Mouse (Mus musculus) WW6 (cell line): ENCODE results near the gene Trub1.

ENCODE experiments used
- DNase-seq: peaks from one replicate; pipeline ENCODE4 v3.0.0-alpha.2; 2013; ENCODE audit warnings: low read depth, low spot score

Gene Trub1

DNA sequence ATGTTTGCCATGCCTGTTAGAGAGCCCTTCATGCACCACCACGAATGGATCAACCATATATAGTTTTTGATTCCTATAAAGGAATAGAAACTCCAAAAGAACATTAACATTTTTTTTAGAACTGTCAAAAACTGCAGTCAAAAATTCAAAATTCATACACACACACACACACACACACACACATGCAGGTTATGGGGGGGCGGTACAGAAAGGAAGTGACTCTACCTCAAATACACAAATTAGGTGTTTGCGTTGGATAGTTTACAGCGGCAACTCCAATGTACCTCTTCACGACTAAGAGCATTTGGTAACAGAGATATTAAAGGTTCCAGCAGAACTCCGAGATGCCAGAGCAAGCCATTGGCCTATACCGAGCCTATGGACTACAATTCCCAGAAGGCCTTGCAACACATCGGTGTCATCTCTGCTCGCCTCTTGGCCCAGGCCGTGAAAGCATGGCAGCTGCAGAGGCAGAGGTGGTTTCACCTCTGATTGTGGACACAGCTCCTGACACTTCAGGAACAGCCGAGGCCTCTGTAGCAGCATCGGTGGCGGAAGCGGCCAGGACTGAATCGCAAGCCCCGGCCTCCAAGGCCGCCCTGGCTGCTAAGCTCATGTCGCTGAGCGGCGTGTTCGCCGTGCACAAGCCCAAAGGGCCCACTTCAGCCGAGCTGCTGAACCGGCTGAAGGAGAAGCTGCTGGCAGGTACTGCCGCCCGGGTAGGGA lies at the start of gene Trub1:
Gene Trub1 (plus strand): TSS at position 421 of the 726 bp plus-strand sequence.
- peak; percentile 67 for DNase-seq

DNA sequence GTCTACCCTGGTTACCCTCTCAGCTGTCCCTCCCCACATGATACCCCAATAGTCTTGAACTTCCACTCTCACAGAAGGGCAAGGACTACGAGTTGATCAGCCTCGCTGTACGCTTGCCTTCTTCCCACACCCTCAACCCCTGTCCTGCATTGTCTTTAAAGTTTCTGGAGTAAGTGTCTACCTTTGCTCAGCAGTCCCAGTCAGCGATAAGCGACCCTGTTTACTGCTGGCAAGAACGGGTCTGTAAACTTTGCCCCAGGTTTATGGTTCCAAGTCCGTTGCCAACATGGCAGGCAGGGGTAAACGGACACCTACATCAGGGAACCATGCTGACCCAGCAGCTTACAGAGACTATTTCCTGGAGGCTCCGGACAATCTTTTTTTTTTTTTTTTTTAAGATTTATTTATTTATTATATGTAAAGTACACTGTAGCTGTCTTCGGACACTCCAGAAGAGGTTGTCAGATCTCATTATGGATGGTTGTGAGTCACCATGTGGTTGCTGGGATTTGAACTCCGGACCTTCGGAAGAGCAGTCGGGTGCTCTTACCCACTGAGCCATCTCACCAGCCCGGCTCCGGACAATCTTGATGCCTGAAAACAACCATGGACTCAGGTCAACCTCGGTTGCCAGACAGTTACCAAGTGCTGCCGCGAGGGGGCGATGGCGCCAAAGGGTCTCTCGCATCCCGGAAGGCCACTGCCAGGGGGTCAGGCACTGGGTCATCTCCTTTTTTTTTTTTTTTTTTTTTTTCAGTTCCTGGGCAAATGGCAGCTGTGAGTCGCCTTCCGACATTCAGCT lies 48.8 kb upstream of the Trub1 start:
- peak; percentile 68 for DNase-seq

DNA sequence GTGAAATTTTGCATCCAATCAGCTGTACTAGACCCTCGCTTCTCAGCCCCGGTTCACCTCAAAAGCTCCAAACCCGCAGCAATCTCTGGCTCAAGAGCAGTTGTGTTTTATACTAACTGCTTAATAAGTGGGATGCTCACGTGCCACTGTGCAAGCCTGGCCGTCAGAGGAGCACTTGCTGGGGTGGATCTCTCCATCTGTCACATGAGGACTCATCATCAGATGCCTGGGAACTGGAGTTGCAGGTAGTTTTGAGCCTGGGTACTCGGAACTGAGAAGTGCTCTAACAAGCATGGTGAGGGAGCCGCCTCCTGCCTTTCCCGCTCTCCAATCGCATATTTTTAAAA lies 48.2 kb upstream of the Trub1 start:
- no peak for DNase-seq

DNA sequence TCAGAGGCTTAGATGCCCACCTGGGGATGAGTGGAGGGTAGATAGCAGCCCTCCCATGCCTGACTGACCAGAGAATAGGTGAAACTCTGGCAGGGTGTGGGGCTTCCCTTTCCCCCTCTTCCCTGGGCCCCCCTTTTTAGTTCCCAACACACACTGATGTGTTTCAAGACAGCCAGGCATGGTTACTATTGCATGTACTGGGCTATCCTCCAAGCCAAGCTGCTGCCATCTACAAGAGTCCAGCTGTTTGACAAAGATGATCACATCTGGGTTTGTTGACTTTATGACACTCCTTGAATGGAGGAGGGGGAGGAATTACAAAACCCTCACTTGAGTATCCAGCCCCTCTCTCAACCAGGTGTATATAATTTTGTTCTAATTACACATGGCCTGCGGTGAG lies 44.8 kb upstream of the Trub1 start:
- no peak for DNase-seq

GRCm38 (mm10) chr19:57411375-57412196 lies 41.1 kb upstream of the Trub1 start:
- DNase-seq: no peak

DNA sequence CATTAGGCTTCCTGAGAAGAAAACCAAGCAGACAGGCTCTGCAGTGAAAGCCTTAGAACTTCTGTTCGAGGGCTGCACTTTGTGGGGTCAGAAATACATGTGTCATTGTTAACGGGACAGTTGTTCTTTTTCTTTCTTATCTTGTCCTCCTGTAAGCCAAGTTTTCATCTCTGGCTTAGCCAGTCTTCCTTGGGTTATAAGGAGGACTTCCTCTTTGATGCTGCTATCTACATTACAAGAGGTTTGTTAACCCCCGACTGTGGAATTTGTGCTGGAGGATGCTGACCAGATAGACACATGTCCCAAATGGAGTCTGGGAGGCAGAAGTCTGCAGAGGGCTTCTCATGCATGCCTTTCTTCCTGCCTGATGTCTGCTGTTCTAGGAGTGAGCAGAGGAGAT lies 39.5 kb upstream of the Trub1 start:
- DNase-seq: no peak

DNA sequence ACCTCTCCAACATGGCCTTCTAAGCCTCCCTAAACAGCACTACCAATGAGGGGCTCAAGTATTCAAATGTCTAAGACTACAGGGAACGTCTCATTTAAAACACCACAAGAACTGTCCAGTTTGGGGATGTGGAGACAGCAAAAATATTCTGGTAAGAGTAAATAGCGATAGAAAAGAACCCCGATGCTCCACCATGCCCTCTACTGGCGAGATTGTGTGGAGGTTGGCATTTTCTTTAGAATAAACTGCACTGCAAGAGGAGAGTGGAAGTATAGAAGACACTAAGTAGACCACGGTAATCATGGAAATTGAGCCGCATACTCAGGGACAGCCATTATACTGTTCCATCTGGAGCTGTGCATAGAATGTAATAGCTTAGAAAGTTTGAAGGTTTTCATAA lies 38.8 kb upstream of the Trub1 start:
- DNase-seq: no peak

DNA sequence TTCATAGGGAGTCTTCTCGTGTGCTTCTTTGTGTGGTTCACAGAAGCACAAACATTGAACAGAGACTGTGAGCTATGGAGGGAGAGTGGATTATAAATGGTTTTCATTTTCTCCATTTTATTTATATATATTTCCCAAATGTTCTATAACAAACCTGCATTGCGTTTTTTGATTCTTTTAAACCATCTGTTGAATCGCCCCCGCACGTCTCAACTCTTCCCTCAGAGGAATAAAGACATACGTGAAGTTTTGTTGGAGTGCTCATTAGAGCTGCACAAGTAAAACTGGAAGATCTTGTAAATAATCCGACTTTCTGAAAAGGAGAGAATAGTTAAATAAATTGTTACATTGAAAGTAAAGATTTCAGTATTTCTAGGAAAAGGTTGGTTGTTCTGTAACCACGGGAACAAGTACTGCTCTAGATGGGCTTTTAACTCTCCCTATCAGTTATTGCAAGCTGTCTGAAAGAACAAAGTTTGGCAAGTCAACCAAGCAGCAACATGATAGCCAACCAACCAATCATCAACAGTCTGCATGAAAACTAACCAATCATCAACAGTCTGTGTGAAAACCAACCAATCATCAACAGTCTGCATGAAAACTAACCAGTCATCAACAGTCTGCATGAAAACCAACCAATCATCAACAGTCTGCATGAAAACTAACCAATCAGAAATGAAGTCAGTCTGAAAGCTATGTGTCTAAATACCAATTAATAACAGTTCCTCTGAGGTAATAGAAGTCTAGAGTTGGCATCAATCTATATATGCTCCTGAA lies 37.5 kb upstream of the Trub1 start:
- DNase-seq: no peak

DNA sequence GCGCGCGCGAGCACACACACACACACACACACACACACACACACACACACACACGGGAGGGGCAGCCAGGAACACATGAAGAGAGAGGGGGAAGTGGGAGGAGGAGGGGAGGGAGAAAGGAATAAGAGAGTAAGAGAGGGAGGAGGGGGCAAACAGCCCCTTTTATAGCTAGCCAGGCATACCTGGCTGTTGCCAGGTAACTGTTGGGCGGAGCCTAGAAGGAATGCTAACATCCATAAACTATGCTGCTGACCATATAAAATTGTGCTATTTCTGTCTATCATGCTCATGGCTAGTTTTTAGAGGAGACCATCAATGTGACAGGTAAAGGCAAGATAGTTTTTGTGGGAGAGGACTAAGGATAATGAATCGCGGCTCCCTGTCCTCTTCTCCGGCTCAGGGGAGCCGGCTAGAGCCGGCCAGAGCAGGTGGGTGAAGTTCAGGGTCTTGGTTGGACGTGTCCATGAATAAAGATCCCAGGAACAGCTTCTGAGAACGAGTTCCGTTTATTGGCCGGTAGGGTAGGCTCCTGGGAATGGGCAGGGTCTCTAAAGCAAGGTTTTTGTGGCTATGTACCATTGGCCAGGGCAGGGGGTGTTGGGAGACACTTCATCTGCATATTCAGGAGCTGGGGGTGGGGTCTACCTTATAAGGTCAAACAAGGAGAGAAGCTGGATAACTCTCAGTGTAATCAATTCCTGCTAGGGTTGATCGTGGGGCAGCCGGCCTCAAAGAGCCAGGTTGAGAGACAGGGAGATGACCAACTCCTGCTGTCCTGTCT lies 34.7 kb upstream of the Trub1 start:
- no peak for DNase-seq

DNA sequence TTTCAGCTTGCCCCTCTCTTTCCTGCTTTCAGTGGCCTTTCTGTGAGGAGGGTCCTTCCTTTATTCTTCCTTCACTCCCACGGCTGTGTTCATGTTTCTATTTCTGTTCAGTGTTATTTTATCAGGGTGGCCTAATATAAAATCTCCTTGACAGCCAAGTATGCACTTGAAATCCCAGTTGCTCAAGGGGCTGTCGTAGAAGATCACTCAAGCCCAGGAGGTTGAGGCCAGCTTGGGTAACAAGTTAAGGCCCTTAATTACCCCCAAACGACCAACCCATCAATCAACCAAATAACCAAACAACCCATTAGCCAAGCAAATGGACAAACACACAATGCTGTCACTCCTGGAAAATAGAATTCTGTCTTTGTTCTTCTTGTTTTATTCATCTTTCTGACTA lies 29.3 kb upstream of the Trub1 start:
- no peak for DNase-seq

DNA sequence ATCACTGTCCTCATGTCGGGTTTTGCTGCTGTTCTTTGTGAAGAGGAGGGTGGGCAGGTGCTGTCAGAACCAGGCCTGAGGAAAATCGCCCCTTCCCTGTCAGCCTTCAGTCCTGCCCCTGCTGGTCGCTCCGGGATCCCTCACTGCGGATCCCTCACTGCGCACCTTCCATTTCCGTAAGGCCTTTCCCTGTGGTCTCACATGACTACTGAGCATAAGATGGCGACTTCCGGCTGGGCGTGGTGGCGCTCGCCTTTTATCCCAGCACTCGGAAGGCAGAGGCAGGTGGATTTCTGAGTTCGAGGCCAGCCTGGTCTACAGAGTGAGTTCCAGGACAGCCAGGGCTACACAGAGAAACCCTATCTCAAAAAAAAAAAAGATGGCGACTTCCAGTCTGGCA lies 27.4 kb upstream of the Trub1 start:
- no peak for DNase-seq

DNA sequence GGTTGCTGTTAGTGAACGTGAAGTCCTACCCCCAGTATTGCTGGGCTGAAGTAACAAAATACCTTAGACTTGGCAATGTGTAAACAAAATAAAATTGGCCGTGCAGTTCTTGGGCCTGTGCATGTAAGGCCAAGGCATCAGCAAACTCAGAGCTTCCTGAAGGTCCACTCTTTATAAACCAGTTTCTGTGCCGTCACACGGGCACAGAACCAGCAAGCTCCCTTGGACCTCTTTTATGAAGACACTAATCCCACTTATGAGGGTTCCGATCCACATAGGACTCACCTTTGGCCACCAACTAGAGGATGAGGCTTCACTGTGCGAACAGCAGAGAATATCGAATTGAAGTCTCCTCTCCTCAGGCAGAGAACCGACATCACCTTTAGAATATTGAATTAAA lies 25.9 kb upstream of the Trub1 start:
- DNase-seq: no peak

DNA sequence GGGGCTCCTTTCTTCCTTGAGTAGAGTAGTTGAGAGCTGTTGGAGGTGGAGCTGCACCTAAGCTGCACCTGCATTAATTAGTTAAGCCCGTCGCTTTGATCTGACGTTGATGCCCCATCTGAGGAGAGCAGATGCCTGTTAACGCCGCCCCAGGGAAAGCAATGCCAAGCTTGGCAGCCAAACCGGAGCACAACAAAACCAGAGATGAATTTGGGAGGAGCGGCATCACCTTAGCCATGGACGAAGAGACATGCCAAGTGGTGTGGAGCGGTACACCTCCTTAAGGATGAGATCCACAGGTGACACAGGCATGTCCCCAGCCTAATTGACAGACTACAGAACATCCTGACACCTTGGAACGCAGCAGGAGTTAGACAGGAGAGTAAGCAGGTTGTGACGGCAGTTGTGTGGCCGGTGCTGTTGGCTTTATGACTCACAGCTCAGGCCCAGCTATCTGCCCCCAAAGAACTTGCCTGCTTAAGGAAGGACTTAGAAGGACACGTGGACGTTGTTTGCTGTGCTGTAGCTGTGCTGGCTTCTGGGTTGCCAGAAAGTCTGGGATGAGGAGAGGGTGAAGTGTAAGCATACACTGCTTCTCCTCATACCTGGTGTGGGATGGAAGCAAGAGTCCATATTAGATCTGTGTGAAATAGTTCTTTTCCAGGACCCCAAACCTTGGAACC lies 24.8 kb upstream of the Trub1 start:
- DNase-seq: no peak

DNA sequence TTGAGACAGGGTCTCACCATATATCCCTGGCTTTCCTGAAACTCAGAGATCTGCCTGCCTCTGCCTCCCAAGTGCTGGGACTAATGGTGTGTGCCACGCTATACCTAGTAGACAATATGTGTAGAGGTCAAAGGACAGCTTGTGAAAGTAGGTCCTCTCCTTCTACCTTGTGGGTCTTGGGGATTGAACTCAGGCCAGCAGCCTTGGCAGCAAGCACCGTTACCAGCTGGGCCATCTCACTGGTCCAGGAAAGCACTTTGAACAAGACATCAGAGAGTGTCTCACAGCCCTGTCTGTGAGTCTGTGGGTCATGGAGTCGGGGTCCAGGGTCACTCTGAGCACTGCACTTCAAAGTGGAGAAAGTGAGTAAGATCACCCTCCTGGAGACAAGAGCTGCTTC lies 24.1 kb upstream of the Trub1 start:
- no peak for DNase-seq

- no peak for DNase-seq
Measured at GRCm38 (mm10) chr19:57429926-57430325, 22.8 kb upstream of the Trub1 start.

DNA sequence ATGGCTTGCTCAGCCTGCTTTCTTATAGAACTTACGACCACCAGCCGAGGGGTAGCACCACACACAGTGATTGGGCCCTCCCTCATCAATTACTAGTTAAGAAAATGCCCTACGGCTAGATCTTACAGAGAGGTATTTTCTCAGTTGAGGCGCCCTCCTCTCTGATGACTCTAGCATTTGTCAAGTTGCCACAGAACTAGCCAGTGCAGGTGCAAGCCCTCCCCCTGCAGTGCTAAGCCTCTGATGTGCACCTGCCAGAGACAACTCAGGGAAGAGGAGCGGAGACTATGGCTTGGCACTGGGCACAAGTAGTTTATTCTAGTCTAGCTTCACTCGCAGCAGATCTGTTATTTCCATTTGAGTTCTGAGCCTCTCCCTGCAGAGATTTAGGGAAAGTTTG lies 21.2 kb upstream of the Trub1 start:
- DNase-seq: no peak

GRCm38 (mm10) chr19:57434024-57434423 lies 18.7 kb upstream of the Trub1 start:
- DNase-seq: no peak

- no peak for DNase-seq
Measured at GRCm38 (mm10) chr19:57436586-57437021, 16.1 kb upstream of the Trub1 start.

DNA sequence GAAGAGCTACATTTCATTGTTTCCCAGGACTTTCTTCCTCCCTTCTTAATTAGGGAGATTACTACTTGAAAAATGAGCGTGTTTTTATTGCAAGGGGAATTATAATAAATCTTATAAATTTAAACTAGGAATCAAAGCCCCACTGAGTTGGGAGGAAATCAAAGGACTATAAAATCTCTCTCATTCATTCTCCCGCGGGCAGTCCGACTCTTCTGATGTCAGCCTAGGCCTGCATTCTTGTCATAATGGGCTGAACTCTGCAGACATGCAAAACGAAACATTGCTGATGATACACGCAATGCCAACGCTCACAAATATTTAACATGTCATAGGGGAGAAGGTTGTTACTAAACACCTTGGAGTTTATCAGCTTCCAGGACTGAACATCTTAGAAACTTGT lies 15.7 kb upstream of the Trub1 start:
- DNase-seq: no peak

DNA sequence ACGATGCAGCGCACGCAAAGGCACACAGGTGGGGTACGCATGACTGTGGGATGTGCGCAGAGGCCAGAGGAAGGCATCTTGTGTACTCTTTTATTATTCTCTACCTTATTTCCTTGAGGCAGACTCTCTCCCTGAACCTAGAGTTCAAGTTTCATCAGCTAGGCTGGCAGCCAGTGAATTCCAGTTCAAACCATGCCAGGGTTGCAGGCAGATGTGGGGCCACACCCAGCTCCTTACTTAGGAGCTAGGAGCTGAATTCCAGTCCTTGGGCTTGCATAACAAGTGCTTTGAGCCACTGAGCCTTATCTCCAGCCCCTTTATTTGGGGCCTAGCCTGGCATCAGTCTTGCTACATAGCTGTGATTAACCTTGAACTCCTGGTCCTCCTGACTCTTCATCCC lies 13.4 kb upstream of the Trub1 start:
- no peak for DNase-seq
